Mouse (Mus musculus) limb, embryonic 10.5 days (tissue): ENCODE results near the gene Lpar3. TPM values are rescaled to one million over a fixed set of nuclear protein-coding genes. Genes with fewer than 3 reads are reported as not detected.

Experiments used
- DNase-seq: peaks from one replicate; pipeline ENCODE4 v3.0.0-alpha.2; 2017; ENCODE audit warnings: low spot score
- H3K27ac ChIP-seq: fragments of 300-500 bp; sonication (generic); 2 replicates; pipeline ENCODE4 v1.5.1; 2016; ENCODE audit warnings: mild to moderate bottlenecking
- H3K27me3 ChIP-seq: fragments of 300-500 bp; sonication (generic); 2 replicates; pipeline ENCODE4 v1.6.1; 2016; ENCODE audit warnings: low read depth, mild to moderate bottlenecking; ENCODE audit not compliant: poor library complexity, severe bottlenecking
- H3K36me3 ChIP-seq: fragments of 300-500 bp; sonication (generic); 2 replicates; pipeline ENCODE4 v1.6.1; 2016; ENCODE audit warnings: mild to moderate bottlenecking, moderate library complexity
- H3K4me1 ChIP-seq: fragments of 300-500 bp; sonication (generic); 2 replicates; pipeline ENCODE4 v1.6.1; 2016
- H3K4me3 ChIP-seq: fragments of 300-500 bp; sonication (generic); 2 replicates; pipeline ENCODE4 v1.5.1; 2016; ENCODE audit warnings: mild to moderate bottlenecking, moderate library complexity
- H3K9me3 ChIP-seq: fragments of 300-500 bp; sonication (generic); replicated peaks from 2 replicates; pipeline ENCODE4 v1.6.1; 2016; ENCODE audit warnings: mild to moderate bottlenecking
- WGBS: fragments of 180-500 bp; shearing (Covaris S2); methylation state at CpG from one replicate; pipeline ENCODE4 v1.1.7; 2016; 5-methylcytosine and 5-hydroxymethylcytosine counted together
- polyA plus RNA-seq: library from polyadenylated mRNA; unstranded; fragments of >200 nt; fragmentation: Nextera tagmentation; extraction: Ambion mirVana; gene quantifications from 2 replicates; pipeline ENCODE4 v1.2.1, GENCODE M21; 2016

The Lpar3 gene
- 0.45 and 0.48 TPM in 2 replicates for polyA plus RNA-seq

DNA sequence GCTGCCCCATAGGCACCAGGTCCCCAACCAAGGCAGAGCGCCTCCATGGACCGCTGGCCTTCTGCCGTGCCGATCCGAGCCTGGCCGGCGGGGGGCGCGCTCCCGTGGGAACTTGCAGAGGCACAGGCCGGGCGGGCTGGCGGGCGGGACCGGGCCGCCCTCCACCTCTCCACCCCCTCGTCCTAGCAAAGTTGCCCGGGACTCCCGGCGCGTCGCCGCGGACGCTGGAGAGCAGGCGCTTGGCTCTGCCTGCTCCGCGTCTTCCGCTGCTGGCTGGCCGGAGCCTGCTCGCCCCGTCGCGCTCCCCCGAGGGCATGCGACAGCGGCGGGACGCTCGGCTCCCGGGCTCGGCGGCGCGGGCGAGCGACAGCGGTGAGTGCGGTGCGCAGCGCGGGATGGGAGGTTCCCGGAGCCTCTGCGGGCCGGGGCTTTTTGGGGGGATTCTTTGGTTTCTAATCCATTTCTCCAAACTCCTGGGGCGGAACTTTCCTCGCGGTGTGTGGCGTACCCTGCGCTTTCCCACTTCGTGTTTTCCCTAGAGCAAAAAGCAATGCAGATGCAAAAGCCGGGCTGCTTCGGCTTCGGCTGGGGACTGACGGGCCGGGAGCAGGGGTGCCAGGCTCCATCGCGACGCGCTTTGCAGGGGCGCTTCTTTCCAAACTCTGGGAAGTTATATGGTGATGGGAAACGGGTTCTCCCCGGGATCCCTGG lies at the start of gene Lpar3:
Gene Lpar3, plus strand, starts transcription at position 188 of the 711 bp plus-strand sequence.
- WGBS: under 1% methylated on average over 73 of the region's 73 CpGs
- Histone ChIP-seq H3K36me3 (no peaks in the 10 kb centered on the region), H3K27me3 (peaks cover 51% of the 10 kb centered on the region), H3K27ac (peak within 1 kb of the TSS; percentile 70), H3K9me3 (no peaks in the 10 kb centered on the region), H3K4me1 (peaks cover 11% of the 10 kb centered on the region), H3K4me3 (peak within 1 kb of the TSS; percentile 68)
- peak; percentile 86 for DNase-seq

DNA sequence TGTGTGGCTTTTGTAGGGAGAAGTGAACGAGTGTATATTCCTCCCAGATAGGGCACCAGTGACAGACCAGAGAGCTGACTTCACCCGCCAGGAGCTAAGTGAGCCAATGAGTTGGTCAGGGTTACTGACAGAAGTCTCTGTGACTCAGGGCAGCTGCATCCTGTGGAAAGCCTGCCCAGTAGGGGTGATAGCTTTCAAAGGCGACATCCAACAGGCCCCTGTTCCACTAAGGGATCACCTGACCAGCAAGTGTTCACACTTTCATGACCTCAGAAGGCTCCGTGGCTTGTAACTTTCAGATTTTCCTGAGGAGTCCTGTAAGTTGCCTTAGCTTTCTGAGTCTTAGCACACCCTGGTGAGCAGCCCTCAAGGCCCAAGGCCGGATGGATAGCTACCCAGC lies 47.7 kb upstream of the Lpar3 start:
- H3K4me3 ChIP-seq: no peak overlapping the region
- H3K27me3 ChIP-seq: no peaks in the 10 kb centered on the region
- no peaks in the 10 kb centered on the region for H3K9me3 ChIP-seq
- H3K27ac ChIP-seq: no peak overlapping the region
- 74% methylated on average over 5 of the region's 5 CpGs for WGBS
- H3K4me1 ChIP-seq: no peaks in the 10 kb centered on the region
- no peak for DNase-seq
- H3K36me3 ChIP-seq: no peaks in the 10 kb centered on the region

DNA sequence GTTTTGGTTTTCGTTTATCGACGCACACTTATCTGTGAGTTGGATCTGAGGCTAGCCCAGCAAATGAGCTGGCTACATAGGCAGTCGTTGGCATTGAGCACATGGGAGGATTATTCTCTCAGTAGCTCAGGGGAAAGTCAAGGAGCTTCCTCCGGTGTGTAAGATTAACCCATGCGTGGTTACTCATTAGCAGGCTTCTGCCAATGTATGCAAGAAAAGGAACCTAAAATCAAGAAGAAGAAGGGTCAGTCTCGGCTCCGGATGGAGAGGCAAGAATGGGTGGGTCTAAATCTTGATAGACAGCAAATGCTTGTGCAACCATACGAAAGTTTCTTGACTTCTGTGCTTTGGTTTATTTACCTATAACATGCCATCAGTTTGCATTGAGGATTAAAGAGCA lies 46.5 kb upstream of the Lpar3 start:
- no peaks in the 10 kb centered on the region for H3K4me1 ChIP-seq
- no peaks in the 10 kb centered on the region for H3K27me3 ChIP-seq
- no peaks in the 10 kb centered on the region for H3K36me3 ChIP-seq
- DNase-seq: no peak
- no peaks in the 10 kb centered on the region for H3K9me3 ChIP-seq
- H3K4me3 ChIP-seq: no peak overlapping the region
- WGBS: 92% methylated on average over 9 of the region's 9 CpGs
- H3K27ac ChIP-seq: no peak overlapping the region

DNA sequence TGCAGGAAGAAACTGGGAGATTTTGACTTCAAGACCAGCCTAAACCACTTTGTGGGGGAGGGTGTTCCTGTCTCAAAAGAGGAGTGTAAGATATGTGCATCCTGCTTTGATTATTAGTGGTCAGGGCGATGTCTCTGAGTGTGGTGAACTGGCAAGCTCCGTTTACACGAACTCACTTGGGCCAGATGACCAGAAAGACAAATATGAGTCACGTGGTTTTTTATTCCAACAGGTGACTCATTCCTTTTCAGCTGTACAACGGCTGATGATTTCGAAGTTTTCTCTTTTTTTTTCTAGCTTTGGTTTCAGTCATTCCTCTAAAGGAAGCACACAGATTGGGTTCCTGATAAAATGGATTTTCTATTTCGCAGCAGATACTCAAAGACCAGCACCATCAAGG lies 43.5 kb upstream of the Lpar3 start:
- Histone ChIP-seq H3K9me3 (no peaks in the 10 kb centered on the region), H3K4me3 (no peak overlapping the region)

DNA sequence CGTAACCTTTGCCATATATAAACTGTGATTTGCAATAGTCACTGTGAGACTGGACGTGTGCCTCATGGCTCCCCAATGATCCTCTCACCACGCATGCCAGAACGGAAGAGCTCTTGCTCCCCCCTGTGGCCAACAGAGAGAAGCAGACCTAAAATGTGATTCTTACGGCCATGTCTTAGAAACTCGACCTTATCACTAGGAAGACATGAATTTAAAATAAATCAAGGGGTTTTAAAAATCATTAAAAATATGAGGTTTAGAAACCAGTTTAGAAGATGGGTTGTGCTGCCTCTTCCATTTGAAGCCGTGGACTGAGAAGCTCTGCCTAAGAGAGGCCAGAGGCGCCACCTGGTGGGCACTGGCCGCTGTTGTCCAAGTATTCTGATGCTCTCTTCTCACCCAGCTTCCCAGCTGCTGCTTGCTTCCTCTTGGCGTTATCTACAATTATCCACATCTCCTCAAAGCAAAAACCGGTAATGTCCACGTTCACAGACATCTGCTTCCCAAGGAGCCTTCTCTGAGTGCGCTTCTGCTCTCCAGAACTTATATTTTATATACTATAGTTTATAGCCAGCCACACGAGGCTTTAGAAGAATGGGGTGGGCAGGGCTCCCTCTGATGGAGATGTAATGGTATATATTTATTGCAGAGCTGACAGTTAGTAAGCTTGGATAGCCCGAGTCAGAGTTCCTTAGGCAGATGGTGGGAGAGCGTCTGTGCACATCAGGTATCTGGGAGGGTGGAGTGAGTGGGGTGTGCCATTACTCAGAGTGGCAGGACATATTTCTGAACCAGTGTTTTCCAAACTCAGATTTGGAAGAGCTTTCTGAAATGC lies 42.8 kb upstream of the Lpar3 start:
- peak overlapping the region; percentile 40 for H3K4me3 ChIP-seq
- peak; percentile 81 for DNase-seq
- 5% methylated on average over 16 of the region's 16 CpGs for WGBS
- H3K9me3 ChIP-seq: no peaks in the 10 kb centered on the region
- peak overlapping the region; percentile 30; the same call in 1 of the 2 replicates for H3K27ac ChIP-seq
- H3K36me3 ChIP-seq: no peaks in the 10 kb centered on the region
- no peaks in the 10 kb centered on the region for H3K4me1 ChIP-seq
- no peaks in the 10 kb centered on the region for H3K27me3 ChIP-seq

More for the DNA sequence above, 43.5 kb upstream of the Lpar3 start:
- no peaks in the 10 kb centered on the region for H3K27me3 ChIP-seq
- no peaks in the 10 kb centered on the region for H3K36me3 ChIP-seq
- DNase-seq: no peak
- no peak overlapping the region for H3K27ac ChIP-seq
- no peaks in the 10 kb centered on the region for H3K4me1 ChIP-seq
- 80% methylated on average over 7 of the region's 7 CpGs for WGBS

DNA sequence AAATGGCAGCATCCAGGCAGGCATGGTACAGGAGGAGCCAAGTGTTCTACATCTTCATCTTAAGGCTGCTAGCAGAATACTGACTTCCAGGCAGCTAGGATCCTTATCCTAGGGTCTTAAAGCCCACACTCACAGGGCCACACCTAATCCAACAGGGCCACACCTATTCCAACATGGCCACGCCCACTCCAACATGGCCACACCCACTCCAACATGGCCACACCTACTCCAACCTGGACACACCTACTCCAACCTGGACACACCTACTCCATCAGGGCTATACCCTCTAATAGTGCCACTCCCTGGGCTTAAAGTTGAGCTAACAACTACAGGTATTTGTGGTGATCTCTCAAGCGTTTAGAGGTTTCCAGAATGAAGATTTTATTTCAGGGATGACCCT lies 40.4 kb upstream of the Lpar3 start:
- H3K9me3 ChIP-seq: no peaks in the 10 kb centered on the region
- no peak overlapping the region for H3K4me3 ChIP-seq
- H3K36me3 ChIP-seq: no peaks in the 10 kb centered on the region
- 35% methylated on average over 2 of the region's 2 CpGs for WGBS
- no peak for DNase-seq
- peaks cover 1% of the 10 kb centered on the region; the same call in 1 of the 2 replicates for H3K4me1 ChIP-seq
- H3K27me3 ChIP-seq: no peaks in the 10 kb centered on the region
- H3K27ac ChIP-seq: no peak overlapping the region

DNA sequence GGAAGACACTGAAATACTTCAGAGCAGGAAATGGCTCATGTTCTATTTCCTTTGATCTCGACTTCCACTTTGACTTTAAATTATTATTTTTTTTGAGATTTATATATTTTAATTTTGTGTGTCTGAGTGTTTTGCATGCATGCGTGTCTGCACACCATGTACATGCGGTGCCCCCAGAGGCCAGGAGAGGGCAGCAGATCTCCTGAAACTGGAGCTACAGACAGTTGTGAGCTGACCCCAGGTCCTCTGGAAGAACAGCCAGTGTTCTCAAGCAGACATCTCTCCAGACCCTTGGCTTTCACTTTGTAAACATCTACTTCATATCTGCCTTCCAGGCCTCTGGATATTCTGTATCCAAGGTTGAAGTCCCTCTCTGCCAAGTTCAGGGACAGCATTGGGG lies 39.8 kb upstream of the Lpar3 start:
- 37% methylated on average over 3 of the region's 3 CpGs for WGBS
- H3K4me1 ChIP-seq: peaks cover 3% of the 10 kb centered on the region; the same call in 1 of the 2 replicates
- H3K9me3 ChIP-seq: no peaks in the 10 kb centered on the region
- no peaks in the 10 kb centered on the region for H3K36me3 ChIP-seq
- no peak overlapping the region for H3K27ac ChIP-seq
- no peaks in the 10 kb centered on the region for H3K27me3 ChIP-seq
- H3K4me3 ChIP-seq: no peak overlapping the region
- DNase-seq: peak; percentile 71

DNA sequence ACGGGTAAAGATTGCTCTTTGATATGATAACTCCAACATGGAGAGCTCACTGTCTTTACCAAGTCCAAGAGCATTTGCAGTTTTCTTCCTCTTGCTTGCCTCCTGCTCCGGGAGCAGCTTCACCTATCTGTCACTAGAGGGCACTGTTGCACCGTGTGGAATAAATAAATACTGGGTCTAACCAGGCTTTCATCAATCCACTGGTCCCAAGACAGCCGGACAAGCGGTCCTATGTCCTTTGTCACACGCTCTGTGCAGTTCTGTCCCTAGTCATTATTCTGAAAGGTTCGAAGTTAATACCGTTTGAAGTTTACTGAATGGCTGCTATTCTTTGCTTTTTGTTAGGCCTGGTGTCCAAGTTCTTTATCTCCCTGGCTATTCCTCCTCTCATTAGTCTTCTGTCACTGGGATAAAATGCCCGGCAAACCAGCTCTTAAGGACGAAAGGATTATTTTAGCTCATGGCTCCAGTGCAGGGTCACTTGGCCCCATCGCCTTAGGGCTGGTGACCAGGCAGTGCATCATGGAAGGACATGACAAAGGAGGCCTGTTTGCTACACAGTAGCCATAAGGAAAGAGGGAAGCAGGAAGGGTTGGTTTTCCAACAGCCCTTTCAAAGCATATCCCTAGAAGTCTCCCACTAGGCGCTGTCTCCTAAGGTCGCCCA lies 35.6 kb upstream of the Lpar3 start:
- Histone ChIP-seq H3K4me3 (no peak overlapping the region), H3K36me3 (no peaks in the 10 kb centered on the region), H3K27ac (no peak overlapping the region), H3K4me1 (peaks cover 3% of the 10 kb centered on the region; the same call in 1 of the 2 replicates), H3K9me3 (no peaks in the 10 kb centered on the region), H3K27me3 (no peaks in the 10 kb centered on the region)
- DNase-seq: peak; percentile 65
- 38% methylated on average over 13 of the region's 13 CpGs for WGBS

DNA sequence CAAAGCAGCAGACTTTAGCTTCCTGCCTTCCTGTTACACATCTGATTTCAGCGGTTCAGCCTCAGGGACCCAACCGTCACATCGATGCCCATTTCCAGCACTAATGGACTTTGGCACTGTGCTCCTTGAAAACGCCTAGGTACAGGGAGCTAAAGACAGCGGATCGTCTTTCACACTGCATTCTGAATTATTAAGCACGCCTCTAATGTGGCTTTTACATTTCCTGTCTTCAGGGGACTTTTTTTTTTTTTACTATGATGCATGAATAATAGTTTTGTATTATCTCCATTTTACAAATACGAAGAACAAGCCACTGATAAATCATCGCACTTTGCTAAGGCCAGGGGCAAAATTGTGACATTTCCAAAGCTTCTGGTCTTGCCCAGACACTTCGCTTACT lies 34.7 kb upstream of the Lpar3 start:
- no peak for DNase-seq
- no peaks in the 10 kb centered on the region for H3K36me3 ChIP-seq
- 92% methylated on average over 10 of the region's 10 CpGs for WGBS
- peaks cover 3% of the 10 kb centered on the region; the same call in 1 of the 2 replicates for H3K4me1 ChIP-seq
- H3K27me3 ChIP-seq: no peaks in the 10 kb centered on the region
- H3K9me3 ChIP-seq: no peaks in the 10 kb centered on the region
- no peak overlapping the region for H3K27ac ChIP-seq
- H3K4me3 ChIP-seq: no peak overlapping the region

DNA sequence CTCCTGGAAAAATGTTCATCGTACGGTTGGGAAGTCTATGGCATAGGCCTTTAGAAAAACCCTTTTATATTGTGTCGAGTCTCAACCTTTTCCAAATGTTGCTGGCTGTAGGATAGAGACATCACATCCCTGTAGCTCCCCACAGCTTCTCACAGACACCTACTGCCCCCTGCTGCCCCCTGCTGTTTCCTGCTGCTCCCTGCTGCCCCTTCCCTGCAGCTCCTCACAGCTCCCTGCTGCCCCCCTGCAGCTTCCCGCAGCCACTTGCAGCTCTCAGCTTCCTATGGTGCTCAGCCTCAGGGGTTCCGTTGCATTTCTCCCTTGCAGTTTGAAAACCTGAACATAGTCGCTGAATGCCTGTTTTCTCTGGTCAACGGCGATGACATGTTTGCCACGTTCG lies 30.8 kb upstream of the Lpar3 start:
- Histone ChIP-seq H3K4me3 (no peak overlapping the region), H3K27ac (no peak overlapping the region), H3K9me3 (no peaks in the 10 kb centered on the region), H3K4me1 (peaks cover 3% of the 10 kb centered on the region; the same call in 1 of the 2 replicates), H3K27me3 (no peaks in the 10 kb centered on the region), H3K36me3 (no peaks in the 10 kb centered on the region)
- 69% methylated on average over 10 of the region's 10 CpGs for WGBS
- no peak for DNase-seq

DNA sequence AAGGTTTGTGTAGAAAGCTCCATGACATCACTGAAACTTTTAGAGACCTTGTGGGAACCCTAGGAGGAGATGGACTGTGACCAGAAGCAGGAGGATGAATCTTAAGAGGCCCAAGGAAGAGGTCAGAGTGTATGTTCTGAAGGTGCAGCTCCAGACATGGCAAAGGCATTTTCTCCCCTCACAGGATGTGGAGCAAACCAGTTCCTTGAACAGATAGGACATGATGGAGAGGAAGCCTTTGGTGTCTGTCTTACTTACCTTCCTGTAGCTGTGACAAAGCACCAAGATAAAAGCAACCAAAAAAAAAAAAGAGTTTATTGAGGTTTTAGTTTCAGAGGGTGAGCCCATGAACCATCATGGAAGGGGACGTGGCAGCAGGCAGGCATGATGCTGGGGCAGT lies 28.3 kb upstream of the Lpar3 start:
- H3K27me3 ChIP-seq: no peaks in the 10 kb centered on the region
- no peak for DNase-seq
- no peaks in the 10 kb centered on the region for H3K36me3 ChIP-seq
- 76% methylated on average over 1 of the region's 1 CpGs for WGBS
- H3K4me1 ChIP-seq: no peaks in the 10 kb centered on the region
- no peak overlapping the region for H3K27ac ChIP-seq
- no peaks in the 10 kb centered on the region for H3K9me3 ChIP-seq
- H3K4me3 ChIP-seq: no peak overlapping the region

DNA sequence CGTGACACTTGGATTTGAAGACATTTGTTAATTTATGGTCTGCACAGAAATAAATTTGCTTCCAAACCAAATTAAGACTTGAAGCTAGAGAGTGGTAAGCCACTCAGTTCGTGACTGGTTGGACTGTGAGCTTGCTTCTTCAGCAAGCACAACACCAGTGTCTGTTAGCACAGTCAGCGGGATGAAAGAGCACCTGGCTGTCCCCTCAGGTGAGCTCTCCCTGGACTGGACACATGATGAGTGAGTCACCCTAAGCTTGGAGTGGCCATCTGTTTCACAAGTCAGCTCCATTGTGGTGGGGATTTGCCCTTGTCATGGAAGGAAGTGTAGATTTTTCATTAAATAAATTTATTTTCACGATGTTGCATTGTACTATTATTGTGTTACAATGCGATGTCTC lies 25.6 kb upstream of the Lpar3 start:
- H3K36me3 ChIP-seq: no peaks in the 10 kb centered on the region
- H3K27me3 ChIP-seq: no peaks in the 10 kb centered on the region
- peaks cover 8% of the 10 kb centered on the region for H3K4me1 ChIP-seq
- no peak overlapping the region for H3K4me3 ChIP-seq
- H3K27ac ChIP-seq: no peak overlapping the region
- no peak for DNase-seq
- WGBS: 91% methylated on average over 5 of the region's 5 CpGs
- no peaks in the 10 kb centered on the region for H3K9me3 ChIP-seq

DNA sequence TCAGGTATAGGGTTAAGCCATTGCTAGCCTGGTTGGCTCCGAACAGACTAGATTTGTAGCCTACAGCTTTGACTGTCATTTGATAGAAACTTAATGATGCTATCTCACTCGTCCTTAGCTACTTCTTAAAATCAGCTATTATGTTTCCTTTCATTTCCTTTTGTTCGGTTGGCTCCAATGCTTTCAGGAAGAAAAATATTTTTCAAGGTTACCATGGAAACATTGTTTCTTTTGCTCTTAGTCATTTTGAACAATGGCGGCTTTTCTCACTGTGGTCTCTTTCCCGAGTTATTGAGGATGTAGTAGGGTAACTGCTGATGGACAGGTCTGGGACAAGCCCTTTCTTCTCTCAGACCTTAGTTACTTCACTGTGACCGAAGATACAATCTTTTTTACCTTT lies 24.5 kb upstream of the Lpar3 start:
- WGBS: 80% methylated on average over 6 of the region's 6 CpGs
- H3K27ac ChIP-seq: no peak overlapping the region

More for the DNA sequence above, 24.5 kb upstream of the Lpar3 start:
- Histone ChIP-seq H3K4me1 (peaks cover 8% of the 10 kb centered on the region), H3K4me3 (no peak overlapping the region), H3K27me3 (no peaks in the 10 kb centered on the region), H3K9me3 (no peaks in the 10 kb centered on the region), H3K36me3 (no peaks in the 10 kb centered on the region)
- DNase-seq: no peak
